Mouse (Mus musculus): ENCODE measurements at regions not wholly inside any gene's neighbourhood (a gene's known extent, or its start where the extent isn't known, plus 50 kb on each side); places are given as distances from the start of the nearest gene placed in this dataset.

DNA sequence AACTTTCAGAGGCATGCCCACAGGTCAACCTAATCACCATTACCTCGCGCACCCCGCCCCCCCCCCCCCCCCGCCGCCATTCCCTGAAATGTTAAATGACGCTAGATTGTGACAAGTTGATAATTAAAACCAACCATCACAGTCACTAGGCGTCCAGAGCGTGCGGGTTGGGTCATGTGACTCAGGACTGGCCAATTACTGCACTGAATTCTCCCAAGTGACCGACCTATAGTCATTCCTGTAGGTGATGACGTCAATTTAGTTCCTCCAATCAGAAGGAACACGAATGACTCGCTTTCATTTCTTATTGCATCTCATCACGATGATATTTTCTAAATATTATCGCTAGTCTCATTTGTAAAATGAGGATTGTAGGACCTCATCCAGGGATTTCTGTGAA is 60.2 kb upstream of the E2f3 start:
- in situ Hi-C loops (cut with MboI; ENCODE audit: unreplicated experiment in 2 of 2) = no loop called here

DNA sequence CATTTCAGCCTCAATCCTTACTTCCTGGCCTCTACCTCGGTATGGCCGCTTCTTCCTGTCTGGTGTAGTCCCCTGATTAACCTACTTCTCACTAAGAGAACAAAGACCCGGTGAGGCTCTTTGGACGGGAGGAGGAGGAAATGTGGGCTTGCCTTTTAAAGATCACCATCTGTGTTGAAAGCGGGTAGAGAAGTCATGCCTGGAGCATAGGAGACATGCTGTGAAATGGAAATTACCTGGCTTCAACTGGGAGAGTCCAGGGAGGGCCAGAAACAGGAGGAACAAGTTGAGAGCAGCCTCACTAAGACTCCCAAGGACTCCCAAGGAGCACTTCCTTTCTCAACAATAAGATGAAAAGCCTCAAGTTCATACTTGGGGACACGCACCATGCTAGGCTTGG is 59.4 kb upstream of the E2f3 start:
- in situ Hi-C loops (cut with MboI; ENCODE audit: unreplicated experiment in 2 of 2) = no loop called here

DNA sequence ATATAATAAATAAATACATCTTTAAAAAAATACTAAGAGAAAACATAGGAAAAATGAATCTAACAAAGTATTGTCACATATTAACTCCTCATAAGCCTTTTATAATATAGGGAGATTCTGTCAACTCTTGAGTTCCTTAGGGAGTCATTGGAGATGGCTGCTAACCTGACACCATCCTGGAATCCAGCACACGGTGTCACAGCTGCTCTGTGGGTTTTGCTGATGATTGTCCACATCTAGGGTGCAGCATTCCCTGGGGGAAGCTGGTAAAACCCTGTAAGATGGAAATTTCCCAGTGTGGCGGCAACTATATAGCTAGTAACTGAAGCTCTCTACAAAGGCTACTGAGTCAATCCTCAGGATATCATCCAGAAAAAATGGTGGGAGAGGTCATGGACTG is 58.9 kb upstream of the E2f3 start:
- in situ Hi-C loops (cut with MboI; ENCODE audit: unreplicated experiment in 2 of 2) = no loop called here

DNA sequence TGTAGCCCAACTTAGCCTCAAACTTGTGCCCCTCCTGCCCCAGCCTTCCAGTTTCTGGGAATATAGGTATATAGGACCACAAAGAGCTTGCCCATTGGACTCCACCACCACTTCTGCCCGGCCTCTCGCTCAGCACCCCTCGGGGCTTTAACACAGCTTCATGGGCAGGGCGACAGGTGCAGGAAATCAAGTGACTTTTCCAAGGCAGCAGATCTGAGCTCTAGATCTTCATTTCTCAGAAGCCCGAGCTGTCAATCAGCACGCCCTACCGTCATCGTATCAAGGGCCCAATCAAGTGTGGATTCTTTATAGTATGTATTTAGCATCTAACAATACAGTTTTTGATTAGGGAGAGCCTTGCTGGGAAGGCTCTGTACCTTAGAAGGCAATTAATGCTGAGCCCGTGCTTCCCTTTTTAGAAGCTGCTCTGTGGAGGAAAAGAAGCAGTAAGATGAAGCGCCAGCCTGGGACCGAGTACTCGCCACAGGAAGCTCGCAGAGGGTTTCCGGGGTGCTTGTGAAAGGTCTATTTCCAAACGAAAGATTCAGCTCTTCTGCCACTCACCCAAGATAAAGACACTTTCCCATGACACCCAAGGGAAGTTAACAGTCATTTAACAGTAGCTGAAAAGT is 56.9 kb upstream of the E2f3 start:
- in situ Hi-C loops (cut with MboI; ENCODE audit: unreplicated experiment in 2 of 2) = no loop called here

DNA sequence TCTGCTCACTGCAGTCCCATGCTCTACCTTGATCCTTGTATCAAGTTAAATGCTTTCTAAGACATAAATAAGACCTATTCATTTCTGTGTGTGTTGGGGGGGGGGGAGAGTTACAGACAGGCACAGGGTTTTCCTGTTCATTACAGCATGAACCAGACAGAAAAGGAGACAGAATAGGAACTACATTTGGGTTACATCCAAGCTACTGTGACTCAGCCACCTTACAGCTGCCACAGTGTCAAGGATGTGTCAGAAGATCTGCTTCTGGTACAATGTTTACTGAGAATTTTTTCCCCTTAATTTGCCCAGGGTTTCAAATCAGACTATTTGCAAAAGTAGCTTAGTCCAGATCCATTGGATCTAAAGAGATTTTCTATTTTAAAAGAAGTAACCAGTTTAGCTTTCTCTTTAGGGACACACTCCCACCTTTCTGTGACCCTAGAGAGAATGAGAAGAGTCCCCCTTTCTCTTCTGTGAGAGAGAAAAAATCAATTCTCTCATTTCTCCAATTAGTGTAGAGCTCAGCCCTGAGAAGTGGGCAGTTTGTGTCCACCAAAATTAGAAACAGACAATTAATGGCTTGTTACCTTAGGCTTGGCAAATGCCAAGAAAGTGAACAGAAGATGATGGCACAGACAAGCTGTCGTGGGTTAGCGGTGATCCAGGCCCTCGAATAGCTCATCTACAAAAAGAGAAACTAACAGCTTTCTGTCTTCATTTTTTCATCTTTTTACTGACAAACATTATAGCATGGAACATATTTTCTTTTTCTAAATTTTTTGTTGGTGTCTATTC is 55.8 kb upstream of the E2f3 start:
- in situ Hi-C loops (cut with MboI; ENCODE audit: unreplicated experiment in 2 of 2) = no loop called here

DNA sequence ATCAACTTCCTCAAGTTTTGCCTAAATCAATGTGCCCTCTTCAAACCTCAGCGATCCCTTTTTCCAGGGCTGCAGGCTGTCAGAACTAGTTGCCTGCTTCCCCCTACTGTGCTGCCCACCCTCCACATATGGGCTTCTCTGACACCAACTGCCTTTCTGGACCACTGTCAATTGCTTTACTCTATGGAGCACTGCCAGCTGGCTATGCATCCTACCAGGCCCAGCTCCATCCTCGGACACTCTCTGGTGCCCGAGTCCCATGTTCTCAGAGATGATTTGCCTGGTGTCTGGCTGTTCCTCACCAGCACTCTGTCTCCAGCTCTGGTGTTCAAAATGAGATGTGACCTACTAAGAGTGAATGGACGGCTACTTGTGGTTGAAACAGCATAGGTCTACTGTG is 54.4 kb upstream of the E2f3 start:
- in situ Hi-C loops (cut with MboI; ENCODE audit: unreplicated experiment in 2 of 2) = no loop called here

DNA sequence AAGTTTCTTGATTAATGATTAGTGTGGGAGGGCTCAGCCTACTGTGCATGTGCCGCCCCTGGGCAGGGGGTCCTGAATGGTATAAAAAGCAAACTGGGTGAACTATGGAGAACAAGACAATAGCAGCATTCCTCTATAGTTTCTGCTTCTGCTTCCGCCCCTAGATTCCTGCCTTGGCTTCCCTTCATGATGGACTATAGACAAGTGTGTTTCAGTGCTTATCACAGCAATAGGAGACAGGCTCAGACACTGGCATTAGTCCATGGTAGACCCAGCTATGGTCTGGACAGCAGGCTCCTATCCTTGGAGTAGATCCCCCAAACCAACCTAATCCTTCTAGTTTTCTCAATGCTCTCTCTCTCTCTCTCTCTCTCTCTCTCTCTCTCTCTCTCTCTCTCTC is 53.9 kb upstream of the E2f3 start:
- in situ Hi-C loops (cut with MboI; ENCODE audit: unreplicated experiment in 2 of 2) = no loop called here

DNA sequence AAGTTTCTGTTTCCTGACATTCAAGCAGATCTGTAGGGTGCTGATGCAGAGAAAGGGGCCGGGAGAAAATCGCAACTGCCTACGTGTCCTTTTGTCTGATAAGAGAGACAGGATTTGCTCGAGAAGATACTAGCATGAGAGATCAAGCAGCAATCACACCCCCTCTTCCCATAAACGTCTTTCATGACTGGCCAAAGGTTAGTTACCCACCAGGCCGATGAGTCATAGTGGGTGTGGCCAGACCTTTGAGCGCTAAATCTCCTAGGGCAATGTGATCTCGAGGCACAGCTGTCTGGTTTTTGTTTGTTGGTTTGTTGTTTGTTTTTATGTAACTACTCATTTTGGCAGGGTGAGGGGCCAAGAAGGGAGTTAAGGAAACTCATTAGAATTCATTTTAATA is 50.7 kb upstream of the E2f3 start:
- in situ Hi-C loops (cut with MboI; ENCODE audit: unreplicated experiment in 2 of 2) = no loop called here

DNA sequence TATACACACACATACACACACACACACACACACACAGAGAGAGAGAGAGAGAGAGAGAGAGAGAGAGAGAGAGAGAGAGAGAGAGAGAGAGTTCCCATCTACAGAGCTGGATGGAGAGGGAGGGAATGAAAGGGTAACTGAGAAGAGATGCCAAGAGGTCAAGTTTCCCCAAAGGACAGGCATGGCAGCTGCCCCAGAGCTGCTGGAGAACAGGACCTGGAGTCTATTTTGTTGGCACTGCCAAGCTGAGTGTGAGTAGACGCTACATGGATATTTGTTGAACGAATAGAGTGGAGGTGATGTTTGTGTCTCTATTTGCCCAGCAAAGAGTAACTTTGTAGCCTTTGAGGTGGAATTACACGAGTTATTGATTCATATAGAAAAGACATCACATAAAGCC is 50.2 kb upstream of the E2f3 start:
- in situ Hi-C loops (cut with MboI; ENCODE audit: unreplicated experiment in 2 of 2) = no loop called here

All from v-Abl transformed pro-B cells (cell line).